Mouse (Mus musculus): Measurements from ENCODE around the gene Spib. TPM values are rescaled to one million over a fixed set of nuclear protein-coding genes. Genes with fewer than 3 reads are reported as not detected.

Gene Spib
- polyA plus RNA-seq, 1 experiment from 2014 or later: not detected

GRCm38 (mm10) chr7:44560435-44561400 is 28.8 kb upstream of the Spib start:
- H3K9ac ChIP-seq: no peak overlapping the region
- H3K27me3 ChIP-seq: no peaks in the 10 kb centered on the region
- no peaks in the 10 kb centered on the region for H3K9me3 ChIP-seq
- WGBS: 52% methylated on average over 18 of the region's 18 CpGs
- no peak overlapping the region for H3K4me3 ChIP-seq
- H3K4me1 ChIP-seq: no peaks in the 10 kb centered on the region
- H3K36me3 ChIP-seq: no peaks in the 10 kb centered on the region
- H3K4me2 ChIP-seq (replicated peaks): no peak overlapping the region
- ATAC-seq (ENCODE audit: insufficient number of reproducible peaks, insufficient read depth, low FRiP score, low TSS enrichment): no peak
- no peak overlapping the region for H3K27ac ChIP-seq

- Histone ChIP-seq H3K27me3 (no peaks in the 10 kb centered on the region), H3K4me2 (replicated peaks) (no peak overlapping the region), H3K9ac (no peak overlapping the region; the same call in 1 of the 2 replicates), H3K4me3 (no peak overlapping the region), H3K4me1 (peaks cover 6% of the 10 kb centered on the region), H3K27ac (no peak overlapping the region), H3K36me3 (no peaks in the 10 kb centered on the region), H3K9me3 (no peaks in the 10 kb centered on the region)
- no peak for ATAC-seq (ENCODE audit: insufficient number of reproducible peaks, insufficient read depth, low FRiP score, low TSS enrichment)
- 70% methylated on average over 2 of the region's 2 CpGs for WGBS
These were observed 25.8 kb upstream of the Spib start for GRCm38 (mm10) chr7:44557629-44558028.

GRCm38 (mm10) chr7:44553826-44554225 is 22.0 kb upstream of the Spib start, which contains the start of gene Nr1h2:
Nr1h2 (minus strand) TSS chr7:44553951.
- H3K4me3 ChIP-seq: peak within 1 kb of the TSS; percentile 74
- peak within 1 kb of the TSS; percentile 47 for H3K4me2 ChIP-seq (replicated peaks)
- H3K4me1 ChIP-seq: peaks cover 9% of the 10 kb centered on the region
- peak; percentile 54 for ATAC-seq (ENCODE audit: insufficient number of reproducible peaks, insufficient read depth, low FRiP score, low TSS enrichment)
- peaks cover 28% of the 10 kb centered on the region for H3K36me3 ChIP-seq
- H3K27me3 ChIP-seq: no peaks in the 10 kb centered on the region
- H3K9me3 ChIP-seq: no peaks in the 10 kb centered on the region
- WGBS: under 1% methylated on average over 22 of the region's 22 CpGs
- peak within 1 kb of the TSS; percentile 96 for H3K27ac ChIP-seq
- peak within 1 kb of the TSS; percentile 48 for H3K9ac ChIP-seq

GRCm38 (mm10) chr7:44553196-44553764 is 21.4 kb upstream of the Spib start:
- Histone ChIP-seq H3K9me3 (no peaks in the 10 kb centered on the region), H3K4me1 (peaks cover 9% of the 10 kb centered on the region), H3K9ac (peak overlapping the region; percentile 48), H3K36me3 (peaks cover 28% of the 10 kb centered on the region), H3K4me3 (peak overlapping the region; percentile 74), H3K27ac (peak overlapping the region; percentile 96), H3K4me2 (replicated peaks) (peak overlapping the region; percentile 47), H3K27me3 (no peaks in the 10 kb centered on the region)
- peak; percentile 68 for ATAC-seq (ENCODE audit: insufficient number of reproducible peaks, insufficient read depth, low FRiP score, low TSS enrichment)
- under 1% methylated on average over 31 of the region's 32 CpGs for WGBS

- H3K4me1 ChIP-seq: peaks cover 15% of the 10 kb centered on the region
- WGBS: 83% methylated on average over 29 of the region's 31 CpGs
- peak overlapping the region; percentile 96; the same call in 1 of the 2 replicates for H3K27ac ChIP-seq
- no peaks in the 10 kb centered on the region for H3K9me3 ChIP-seq
- no peak for ATAC-seq (ENCODE audit: insufficient number of reproducible peaks, insufficient read depth, low FRiP score, low TSS enrichment)
- peak overlapping the region; percentile 47 for H3K4me2 ChIP-seq (replicated peaks)
- peak overlapping the region; percentile 74 for H3K4me3 ChIP-seq
- peaks cover 28% of the 10 kb centered on the region for H3K36me3 ChIP-seq
- 0 out of 2 replicates have a peak overlapping the region, but pooled peaks have one; percentile 12 for H3K9ac ChIP-seq
- H3K27me3 ChIP-seq: no peaks in the 10 kb centered on the region
These were observed 20.5 kb upstream of the Spib start for GRCm38 (mm10) chr7:44552141-44552908.

- Histone ChIP-seq H3K9ac (no peak overlapping the region), H3K9me3 (no peaks in the 10 kb centered on the region), H3K4me1 (peaks cover 20% of the 10 kb centered on the region), H3K4me2 (replicated peaks) (no peak overlapping the region), H3K4me3 (no peak overlapping the region), H3K36me3 (peaks cover 28% of the 10 kb centered on the region), H3K27me3 (no peaks in the 10 kb centered on the region), H3K27ac (no peak overlapping the region)
- WGBS: 80% methylated on average over 22 of the region's 22 CpGs
- ATAC-seq (ENCODE audit: insufficient number of reproducible peaks, insufficient read depth, low FRiP score, low TSS enrichment): no peak
These were observed 19.9 kb upstream of the Spib start for GRCm38 (mm10) chr7:44551731-44552130.

GRCm38 (mm10) chr7:44551301-44551700 is 19.4 kb upstream of the Spib start:
- peaks cover 29% of the 10 kb centered on the region for H3K36me3 ChIP-seq
- H3K27me3 ChIP-seq: no peaks in the 10 kb centered on the region
- WGBS: 94% methylated on average over 21 of the region's 21 CpGs
- H3K9me3 ChIP-seq: no peaks in the 10 kb centered on the region
- H3K4me3 ChIP-seq: no peak overlapping the region
- no peak overlapping the region for H3K27ac ChIP-seq
- H3K4me1 ChIP-seq: peaks cover 20% of the 10 kb centered on the region
- H3K4me2 ChIP-seq (replicated peaks): no peak overlapping the region
- ATAC-seq (ENCODE audit: insufficient number of reproducible peaks, insufficient read depth, low FRiP score, low TSS enrichment): no peak
- no peak overlapping the region for H3K9ac ChIP-seq

GRCm38 (mm10) chr7:44550409-44550678 is 18.5 kb upstream of the Spib start:
- WGBS: 93% methylated on average over 12 of the region's 12 CpGs
- Histone ChIP-seq H3K9me3 (no peaks in the 10 kb centered on the region), H3K36me3 (peaks cover 33% of the 10 kb centered on the region), H3K4me2 (replicated peaks) (no peak overlapping the region), H3K9ac (no peak overlapping the region), H3K4me3 (no peak overlapping the region), H3K27ac (no peak overlapping the region), H3K4me1 (peaks cover 20% of the 10 kb centered on the region), H3K27me3 (no peaks in the 10 kb centered on the region)
- no peak for ATAC-seq (ENCODE audit: insufficient number of reproducible peaks, insufficient read depth, low FRiP score, low TSS enrichment)

GRCm38 (mm10) chr7:44549621-44550408 is 17.9 kb upstream of the Spib start:
- Histone ChIP-seq H3K4me1 (peaks cover 20% of the 10 kb centered on the region), H3K27ac (no peak overlapping the region), H3K4me3 (no peak overlapping the region), H3K9me3 (no peaks in the 10 kb centered on the region), H3K27me3 (no peaks in the 10 kb centered on the region), H3K36me3 (peaks cover 33% of the 10 kb centered on the region), H3K4me2 (replicated peaks) (no peak overlapping the region), H3K9ac (no peak overlapping the region)
- 94% methylated on average over 23 of the region's 23 CpGs for WGBS
- no peak for ATAC-seq (ENCODE audit: insufficient number of reproducible peaks, insufficient read depth, low FRiP score, low TSS enrichment)

- H3K27me3 ChIP-seq: no peaks in the 10 kb centered on the region
- no peaks in the 10 kb centered on the region for H3K9me3 ChIP-seq
- H3K4me2 ChIP-seq (replicated peaks): peak within 1 kb of the TSS; percentile 77
- H3K9ac ChIP-seq: peak within 1 kb of the TSS; percentile 67
- H3K4me1 ChIP-seq: peaks cover 20% of the 10 kb centered on the region
- peak within 1 kb of the TSS; percentile 70 for H3K4me3 ChIP-seq
- WGBS: under 1% methylated on average over 43 of the region's 43 CpGs
- ATAC-seq (ENCODE audit: insufficient number of reproducible peaks, insufficient read depth, low FRiP score, low TSS enrichment): peak; percentile 84
- H3K36me3 ChIP-seq: peaks cover 33% of the 10 kb centered on the region
- H3K27ac ChIP-seq: peak within 1 kb of the TSS; percentile 88
These were observed 16.7 kb upstream of the Spib start, which contains the start of gene Pold1 for GRCm38 (mm10) chr7:44548497-44549087. Pold1 (minus strand) TSS chr7:44548849.
